Mouse (Mus musculus): ENCODE results near the gene Ubl5. TPM values are rescaled to one million over a fixed set of nuclear protein-coding genes. Genes with fewer than 3 reads are reported as not detected.

Ubl5 gene
- total RNA-seq, 2 experiments from 2014 or later: 219 to 255 TPM

GRCm38 (mm10) chr9:20692863-20693262 lies 50.2 kb downstream of the Ubl5 start:
- intact Hi-C loops (cut with DNase I): no loop called here
- no peak for DNase-seq

GRCm38 (mm10) chr9:20694721-20695235 lies 52.1 kb downstream of the Ubl5 start:
- intact Hi-C loops (cut with DNase I): no loop called here
- DNase-seq: no peak

GRCm38 (mm10) chr9:20696107-20696712 lies 53.5 kb downstream of the Ubl5 start:
- no peak for DNase-seq
- intact Hi-C loops (cut with DNase I): no loop called here

Other genes starting within 250 kb of the Ubl5 start
- 10 to 100 TPM in 1 of 2 experiments, 1 to 10 TPM in 1; 8.2 to 11.0 TPM for gene Zfp26, start 182.7 kb upstream of the Ubl5 start, total RNA-seq (2021)
- 10 to 100 TPM in 1 of 2 experiments, 1 to 10 TPM in 1; 9.7 to 10.2 TPM for gene Zfp426, start 150.1 kb upstream of the Ubl5 start, total RNA-seq (2021)
- 10 to 100 TPM; 24.3 to 27.4 TPM for gene Zfp266, start 121.5 kb upstream of the Ubl5 start, total RNA-seq (2021)
- 1 to 10 TPM; 5.7 to 7.0 TPM for gene Zfp846, start 61.6 kb upstream of the Ubl5 start, total RNA-seq (2021)
- gene Fbxl12, start 1.9 kb downstream of the Ubl5 start, total RNA-seq (2021): 10 to 100 TPM; 10.1 to 10.2 TPM
- 10 to 100 TPM; 17.5 to 19.0 TPM for gene Pin1, start 9.2 kb downstream of the Ubl5 start, total RNA-seq (2021)
- gene Olfm2, start 103.5 kb downstream of the Ubl5 start, total RNA-seq (2021): under 1 TPM; 0.19 to 0.31 TPM
- 10 to 100 TPM; 17.2 to 22.0 TPM for gene Col5a3, start 172.2 kb downstream of the Ubl5 start, total RNA-seq (2021)
- gene Rdh8, start 175.6 kb downstream of the Ubl5 start, total RNA-seq (2021): not detected
- gene A230050P20Rik, start 225.8 kb downstream of the Ubl5 start, total RNA-seq (2021): 1 to 10 TPM; 4.2 to 4.6 TPM
- 1 to 10 TPM; 3.9 to 4.0 TPM for gene Angptl6, start 236.8 kb downstream of the Ubl5 start, total RNA-seq (2021)
- gene Ppan, start 245.3 kb downstream of the Ubl5 start, total RNA-seq (2021): 1 to 10 TPM; 5.8 to 8.7 TPM